Mouse (Mus musculus) thymus, adult 2 months (tissue): ENCODE results near the gene Sh3pxd2b. TPM values are rescaled to one million over a fixed set of nuclear protein-coding genes. Genes with fewer than 3 reads are reported as not detected.

Experiments used
- DNase-seq: peaks from one replicate; pipeline ENCODE4 v3.0.0; 2021
- H3K27ac ChIP-seq: fragments of 200-500 bp; 2 replicates; pipeline ENCODE4 v1.5.1; 2012; ENCODE audit warnings: low read length, control low read depth; ENCODE audit not compliant: control insufficient read depth, insufficient read depth
- H3K27me3 ChIP-seq: fragments of 200-500 bp; 2 replicates; pipeline ENCODE4 v1.6.1; 2012; ENCODE audit warnings: mild to moderate bottlenecking, low read length, moderate library complexity, mixed read lengths; ENCODE audit not compliant: control insufficient read depth, insufficient read depth
- H3K36me3 ChIP-seq: fragments of 200-500 bp; 2 replicates; pipeline ENCODE4 v1.6.1; 2012; ENCODE audit warnings: mild to moderate bottlenecking, low read length, moderate library complexity; ENCODE audit not compliant: control insufficient read depth, insufficient read depth
- H3K4me1 ChIP-seq: fragments of 200-500 bp; replicated peaks from 2 replicates; pipeline ENCODE4 v1.6.1; 2012; ENCODE audit warnings: low read length; ENCODE audit not compliant: control insufficient read depth, insufficient read depth
- H3K4me3 ChIP-seq: fragments of 200-500 bp; 2 replicates; pipeline ENCODE4 v1.5.1; 2012; ENCODE audit warnings: mild to moderate bottlenecking, low read length, control low read depth, moderate library complexity; ENCODE audit not compliant: control insufficient read depth, insufficient read depth
- CTCF ChIP-seq: fragments of 200-500 bp; IDR thresholded peaks from 2 replicates; pipeline ENCODE4 v1.5.1; 2012; ENCODE audit warnings: mild to moderate bottlenecking, control low read depth, low read length, moderate library complexity, borderline replicate concordance; ENCODE audit not compliant: control insufficient read depth, poor library complexity, insufficient read depth; ENCODE audit errors: extremely low read depth
- POLR2A ChIP-seq: fragments of 200-500 bp; IDR thresholded peaks from 2 replicates; pipeline ENCODE4 v1.6.1; 2012; ENCODE audit warnings: mild to moderate bottlenecking, low read length, control low read depth, moderate library complexity; ENCODE audit not compliant: control insufficient read depth, poor library complexity, insufficient read depth; ENCODE audit errors: extremely low read depth
- WGBS: fragments of 180-500 bp; shearing (Covaris S2); methylation state at CpG from one replicate; pipeline ENCODE4 v1.1.7; 2018; 5-methylcytosine and 5-hydroxymethylcytosine counted together
- polyA plus RNA-seq: library from polyadenylated mRNA; depleted of rRNA; stranded (reverse); fragments of >200 nt; gene quantifications from 2 replicates; pipeline ENCODE4 v1.2.3, GENCODE M21; 2012

The Sh3pxd2b gene
- polyA plus RNA-seq, 1 experiment: 7.5 TPM

- TF ChIP-seq CTCF: no peak
- TF ChIP-seq POLR2A: no peak
- 0 out of 2 replicates have a peak, but pooled peaks cover 4% of the 10 kb centered on the region for H3K4me1 ChIP-seq
- no peak overlapping the region for H3K27ac ChIP-seq
- peaks cover 4% of the 10 kb centered on the region; the same call in 1 of the 2 replicates for H3K27me3 ChIP-seq
- H3K36me3 ChIP-seq: no peaks in the 10 kb centered on the region
- H3K4me3 ChIP-seq: no peak overlapping the region
- DNase-seq: no peak
- 10% methylated on average over 10 of the region's 10 CpGs for WGBS
Observed at GRCm38 (mm10) chr11:32347264-32347606, 385 bp upstream of the Sh3pxd2b start.

GRCm38 (mm10) chr11:32348433-32349283 is 1.0 kb downstream of the Sh3pxd2b start:
- no peak overlapping the region; the same call in 1 of the 2 replicates for H3K27ac ChIP-seq
- peak overlapping the region; percentile 31 for H3K4me3 ChIP-seq
- no peak for DNase-seq
- H3K4me1 ChIP-seq: 0 out of 2 replicates have a peak, but pooled peaks cover 4% of the 10 kb centered on the region
- peaks cover 4% of the 10 kb centered on the region; the same call in 1 of the 2 replicates for H3K27me3 ChIP-seq
- H3K36me3 ChIP-seq: no peaks in the 10 kb centered on the region
- WGBS: 65% methylated on average over 9 of the region's 9 CpGs
- TF ChIP-seq POLR2A (no peak), CTCF (no peak)

GRCm38 (mm10) chr11:32349284-32349953 is 1.8 kb downstream of the Sh3pxd2b start:
- Histone ChIP-seq H3K4me3 (no peak overlapping the region), H3K27ac (no peak overlapping the region), H3K27me3 (peaks cover 4% of the 10 kb centered on the region; the same call in 1 of the 2 replicates), H3K36me3 (no peaks in the 10 kb centered on the region), H3K4me1 (0 out of 2 replicates have a peak, but pooled peaks cover 4% of the 10 kb centered on the region)
- DNase-seq: no peak
- no peak for TF ChIP-seq POLR2A
- no peak for TF ChIP-seq CTCF
- WGBS: 61% methylated on average over 13 of the region's 13 CpGs

GRCm38 (mm10) chr11:32352946-32353345 is 5.3 kb downstream of the Sh3pxd2b start:
- H3K27me3 ChIP-seq: peaks cover 4% of the 10 kb centered on the region; the same call in 1 of the 2 replicates
- DNase-seq: no peak
- TF ChIP-seq CTCF: no peak
- 83% methylated on average over 6 of the region's 6 CpGs for WGBS
- 0 out of 2 replicates have a peak, but pooled peaks cover 3% of the 10 kb centered on the region for H3K4me1 ChIP-seq
- no peaks in the 10 kb centered on the region for H3K36me3 ChIP-seq
- H3K27ac ChIP-seq: no peak overlapping the region
- no peak overlapping the region for H3K4me3 ChIP-seq

DNA sequence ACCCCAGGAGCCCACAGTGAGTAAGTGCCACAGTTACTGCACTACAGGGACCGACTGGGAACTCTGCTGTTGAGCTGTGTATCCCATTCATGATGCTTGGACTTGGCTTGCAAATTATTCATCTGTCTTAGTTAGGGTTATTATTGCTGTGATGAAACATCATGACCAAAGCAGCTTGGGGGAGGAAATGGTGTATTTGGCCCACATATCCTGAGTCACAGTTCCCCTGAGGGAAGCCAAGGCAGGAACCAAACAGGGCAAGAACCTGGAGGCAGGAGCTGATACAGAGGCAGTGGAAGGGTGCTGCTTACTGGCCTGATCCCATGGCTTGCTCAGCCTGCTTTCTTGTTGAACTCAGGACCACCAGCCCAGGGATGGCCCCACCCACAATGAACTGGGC is 7.8 kb downstream of the Sh3pxd2b start:
- 86% methylated on average over 1 of the region's 1 CpGs for WGBS
- no peak overlapping the region for H3K4me3 ChIP-seq
- H3K27me3 ChIP-seq: no peaks in the 10 kb centered on the region
- H3K4me1 ChIP-seq: no peaks in the 10 kb centered on the region
- no peak for DNase-seq
- no peak for TF ChIP-seq POLR2A
- no peak for TF ChIP-seq CTCF
- no peaks in the 10 kb centered on the region for H3K36me3 ChIP-seq
- H3K27ac ChIP-seq: no peak overlapping the region

DNA sequence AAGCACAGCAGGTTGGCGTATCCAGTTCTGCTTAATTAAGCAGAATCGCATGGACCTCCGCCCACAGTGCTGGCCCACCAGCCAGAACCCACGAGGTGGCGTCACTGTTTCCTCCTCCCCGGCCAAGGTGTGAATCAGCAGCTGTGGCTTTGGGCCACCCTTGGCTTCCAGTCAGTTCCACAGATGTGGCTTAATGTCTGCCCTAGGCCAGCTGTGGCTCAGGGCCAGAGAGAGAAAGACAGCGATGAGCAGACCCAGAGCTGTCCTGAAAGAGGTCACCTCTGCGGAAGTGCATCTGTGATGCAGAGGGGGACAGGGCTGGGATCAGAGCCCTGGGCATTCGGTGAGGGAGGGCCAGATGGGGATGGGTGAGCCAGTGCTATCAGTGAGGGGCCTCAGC is 10.1 kb downstream of the Sh3pxd2b start:
- H3K36me3 ChIP-seq: no peaks in the 10 kb centered on the region
- no peaks in the 10 kb centered on the region for H3K27me3 ChIP-seq
- no peak overlapping the region for H3K4me3 ChIP-seq
- no peak for TF ChIP-seq CTCF
- TF ChIP-seq POLR2A: no peak
- DNase-seq: no peak
- no peak overlapping the region for H3K27ac ChIP-seq
- no peaks in the 10 kb centered on the region for H3K4me1 ChIP-seq
- 12% methylated on average over 9 of the region's 9 CpGs for WGBS
